Mouse (Mus musculus): ENCODE measurements around the gene Cul5. TPM values are rescaled to one million over a fixed set of nuclear protein-coding genes. Genes with fewer than 3 reads are reported as not detected.

Cul5 gene
- total and polyA plus RNA-seq, 3 experiments, result 6.1 to 45.4 (median 43.0) TPM

- DNase-seq, result peak; percentile 95 to 97
- H3K4me1 ChIP-seq (ENCODE audit: control insufficient read depth, insufficient read depth, low read length), result peaks cover 4% of the 10 kb centered on the region
- H3K79me2 ChIP-seq (replicated peaks; ENCODE audit: control insufficient read depth, insufficient read depth, low read length), result peaks cover 4% of the 10 kb centered on the region; the same call in 1 of the 2 replicates
- H3K4me3 ChIP-seq, result peak overlapping the region; percentile 83
- intact Hi-C loops (cut with DNase I), result loop anchor here (5.0 kb wide), 3 partner anchors 55 to 420 kb away; partner anchors contain the start of genes Acat1, Atm, Ddx10 and Npat
- H3K36me3 ChIP-seq (ENCODE audit: control insufficient read depth, insufficient read depth, low read length), result peaks cover 13% of the 10 kb centered on the region
- H3K27ac ChIP-seq, result peak overlapping the region; percentile 98
- no peaks in the 10 kb centered on the region for H3K27me3 ChIP-seq (ENCODE audit: control insufficient read depth, insufficient read depth, low read length)
- TF ChIP-seq POLR2A (IDR thresholded peaks at IDR 0.05; ENCODE audit: insufficient read depth, low read depth, low read length) (peak; percentile 66), EP300 (IDR thresholded peaks at IDR 0.05; ENCODE audit: insufficient read depth, low read depth, low read length) (0 out of 2 replicates have a peak, but pooled peaks have one; percentile 11), CTCF (IDR thresholded peaks at IDR 0.05) (no peak; the same call in 1 of the 2 replicates)
- WGBS, result 1% methylated on average over 74 of the region's 74 CpGs
- peak overlapping the region; percentile 99 for H3K9ac ChIP-seq (ENCODE audit: low read depth, low read length)
These were observed 2.7 kb downstream of the Cul5 start for GRCm38 (mm10) chr9:53667020-53667669.

- H3K27me3 ChIP-seq (ENCODE audit: control insufficient read depth, insufficient read depth, low read length), result no peaks in the 10 kb centered on the region
- DNase-seq, result no peak
- intact Hi-C loops (cut with DNase I), result loop anchor here (5.0 kb wide), 3 partner anchors 54 to 419 kb away; partner anchors contain the start of genes Acat1, Atm, Ddx10 and Npat
- H3K9ac ChIP-seq (ENCODE audit: low read depth, low read length), result peak overlapping the region; percentile 99
- H3K36me3 ChIP-seq (ENCODE audit: control insufficient read depth, insufficient read depth, low read length), result peaks cover 13% of the 10 kb centered on the region
- H3K27ac ChIP-seq, result peak overlapping the region; percentile 98
- H3K79me2 ChIP-seq (replicated peaks; ENCODE audit: control insufficient read depth, insufficient read depth, low read length), result peaks cover 4% of the 10 kb centered on the region; the same call in 1 of the 2 replicates
- H3K4me3 ChIP-seq, result peak overlapping the region; percentile 83
- TF ChIP-seq CTCF (IDR thresholded peaks at IDR 0.05), result no peak
- no peak for TF ChIP-seq EP300 (IDR thresholded peaks at IDR 0.05; ENCODE audit: insufficient read depth, low read depth, low read length)
- TF ChIP-seq POLR2A (IDR thresholded peaks at IDR 0.05; ENCODE audit: insufficient read depth, low read depth, low read length), result no peak
- WGBS, result under 1% methylated on average over 27 of the region's 28 CpGs
- H3K4me1 ChIP-seq (ENCODE audit: control insufficient read depth, insufficient read depth, low read length), result peaks cover 4% of the 10 kb centered on the region
These were observed 3.2 kb downstream of the Cul5 start for GRCm38 (mm10) chr9:53666665-53667019.

- TF ChIP-seq CTCF (IDR thresholded peaks at IDR 0.05) (no peak), POLR2A (IDR thresholded peaks at IDR 0.05; ENCODE audit: insufficient read depth, low read depth, low read length) (no peak), EP300 (IDR thresholded peaks at IDR 0.05; ENCODE audit: insufficient read depth, low read depth, low read length) (no peak)
- peaks cover 4% of the 10 kb centered on the region for H3K4me1 ChIP-seq (ENCODE audit: control insufficient read depth, insufficient read depth, low read length)
- H3K9ac ChIP-seq (ENCODE audit: low read depth, low read length), result no peak overlapping the region
- H3K79me2 ChIP-seq (replicated peaks; ENCODE audit: control insufficient read depth, insufficient read depth, low read length), result peaks cover 4% of the 10 kb centered on the region; the same call in 1 of the 2 replicates
- H3K4me3 ChIP-seq, result no peak overlapping the region
- H3K27me3 ChIP-seq (ENCODE audit: control insufficient read depth, insufficient read depth, low read length), result no peaks in the 10 kb centered on the region
- H3K36me3 ChIP-seq (ENCODE audit: control insufficient read depth, insufficient read depth, low read length), result peaks cover 13% of the 10 kb centered on the region
- intact Hi-C loops (cut with DNase I), result loop anchor here (5.0 kb wide), 3 partner anchors 53 to 418 kb away; partner anchors contain the start of genes Acat1, Atm, Ddx10 and Npat
- H3K27ac ChIP-seq, result no peak overlapping the region
- no peak for DNase-seq
These were observed 4.4 kb downstream of the Cul5 start for GRCm38 (mm10) chr9:53665428-53665827.

- H3K79me2 ChIP-seq (replicated peaks; ENCODE audit: control insufficient read depth, insufficient read depth, low read length), result peaks cover 4% of the 10 kb centered on the region; the same call in 1 of the 2 replicates
- no peak for DNase-seq
- intact Hi-C loops (cut with DNase I), result loop anchor here (5.0 kb wide), 3 partner anchors 53 to 418 kb away; partner anchors contain the start of genes Acat1, Atm, Ddx10 and Npat
- H3K36me3 ChIP-seq (ENCODE audit: control insufficient read depth, insufficient read depth, low read length), result peaks cover 13% of the 10 kb centered on the region
- TF ChIP-seq POLR2A (IDR thresholded peaks at IDR 0.05; ENCODE audit: insufficient read depth, low read depth, low read length), result no peak
- TF ChIP-seq EP300 (IDR thresholded peaks at IDR 0.05; ENCODE audit: insufficient read depth, low read depth, low read length), result no peak
- no peak for TF ChIP-seq CTCF (IDR thresholded peaks at IDR 0.05)
- peaks cover 4% of the 10 kb centered on the region for H3K4me1 ChIP-seq (ENCODE audit: control insufficient read depth, insufficient read depth, low read length)
- 82% methylated on average over 2 of the region's 2 CpGs for WGBS
- H3K4me3 ChIP-seq, result no peak overlapping the region
- no peak overlapping the region for H3K27ac ChIP-seq
- no peak overlapping the region for H3K9ac ChIP-seq (ENCODE audit: low read depth, low read length)
- H3K27me3 ChIP-seq (ENCODE audit: control insufficient read depth, insufficient read depth, low read length), result no peaks in the 10 kb centered on the region
These were observed 5.0 kb downstream of the Cul5 start for GRCm38 (mm10) chr9:53664819-53665218.

- Histone ChIP-seq H3K9ac (ENCODE audit: low read depth, low read length) (no peak overlapping the region), H3K4me3 (no peak overlapping the region), H3K27ac (no peak overlapping the region), H3K27me3 (ENCODE audit: control insufficient read depth, insufficient read depth, low read length) (no peaks in the 10 kb centered on the region), H3K36me3 (ENCODE audit: control insufficient read depth, insufficient read depth, low read length) (peaks cover 2% of the 10 kb centered on the region), H3K79me2 (replicated peaks; ENCODE audit: control insufficient read depth, insufficient read depth, low read length) (no peaks in the 10 kb centered on the region), H3K4me1 (ENCODE audit: control insufficient read depth, insufficient read depth, low read length) (no peaks in the 10 kb centered on the region)
- 94% methylated on average over 6 of the region's 6 CpGs for WGBS
- no peak for DNase-seq
- TF ChIP-seq EP300 (IDR thresholded peaks at IDR 0.05; ENCODE audit: insufficient read depth, low read depth, low read length) (no peak), POLR2A (IDR thresholded peaks at IDR 0.05; ENCODE audit: insufficient read depth, low read depth, low read length) (no peak), CTCF (IDR thresholded peaks at IDR 0.05) (no peak)
- intact Hi-C loops (cut with DNase I), result loop anchor here (5.0 kb wide), 1 partner anchor 42 kb away; no protein-coding TSS in a partner anchor
These were observed 35.0 kb downstream of the Cul5 start for GRCm38 (mm10) chr9:53634796-53635195.

- H3K36me3 ChIP-seq (ENCODE audit: control insufficient read depth, insufficient read depth, low read length), result no peaks in the 10 kb centered on the region
These were observed 54.6 kb downstream of the Cul5 start for GRCm38 (mm10) chr9:53615246-53615645.

More at GRCm38 (mm10) chr9:53615246-53615645, 54.6 kb downstream of the Cul5 start:
- intact Hi-C loops (cut with DNase I), result no loop called here
- no peaks in the 10 kb centered on the region for H3K27me3 ChIP-seq (ENCODE audit: control insufficient read depth, insufficient read depth, low read length)
- no peak overlapping the region for H3K4me3 ChIP-seq
- H3K79me2 ChIP-seq (replicated peaks; ENCODE audit: control insufficient read depth, insufficient read depth, low read length), result no peaks in the 10 kb centered on the region
- TF ChIP-seq CTCF (IDR thresholded peaks at IDR 0.05) (no peak), EP300 (IDR thresholded peaks at IDR 0.05; ENCODE audit: insufficient read depth, low read depth, low read length) (no peak), POLR2A (IDR thresholded peaks at IDR 0.05; ENCODE audit: insufficient read depth, low read depth, low read length) (no peak)
- peaks cover 1% of the 10 kb centered on the region; the same call in 1 of the 2 replicates for H3K4me1 ChIP-seq (ENCODE audit: control insufficient read depth, insufficient read depth, low read length)
- no peak overlapping the region for H3K27ac ChIP-seq
- DNase-seq, result no peak
- 76% methylated on average over 8 of the region's 8 CpGs for WGBS
- no peak overlapping the region for H3K9ac ChIP-seq (ENCODE audit: low read depth, low read length)
